Mouse (Mus musculus) thymus, postnatal 25 days (tissue): ENCODE results near the gene Bak1.

Source experiments
- DNase-seq: peaks from one replicate; pipeline ENCODE4 v3.0.0; 2022

The Bak1 gene

DNA sequence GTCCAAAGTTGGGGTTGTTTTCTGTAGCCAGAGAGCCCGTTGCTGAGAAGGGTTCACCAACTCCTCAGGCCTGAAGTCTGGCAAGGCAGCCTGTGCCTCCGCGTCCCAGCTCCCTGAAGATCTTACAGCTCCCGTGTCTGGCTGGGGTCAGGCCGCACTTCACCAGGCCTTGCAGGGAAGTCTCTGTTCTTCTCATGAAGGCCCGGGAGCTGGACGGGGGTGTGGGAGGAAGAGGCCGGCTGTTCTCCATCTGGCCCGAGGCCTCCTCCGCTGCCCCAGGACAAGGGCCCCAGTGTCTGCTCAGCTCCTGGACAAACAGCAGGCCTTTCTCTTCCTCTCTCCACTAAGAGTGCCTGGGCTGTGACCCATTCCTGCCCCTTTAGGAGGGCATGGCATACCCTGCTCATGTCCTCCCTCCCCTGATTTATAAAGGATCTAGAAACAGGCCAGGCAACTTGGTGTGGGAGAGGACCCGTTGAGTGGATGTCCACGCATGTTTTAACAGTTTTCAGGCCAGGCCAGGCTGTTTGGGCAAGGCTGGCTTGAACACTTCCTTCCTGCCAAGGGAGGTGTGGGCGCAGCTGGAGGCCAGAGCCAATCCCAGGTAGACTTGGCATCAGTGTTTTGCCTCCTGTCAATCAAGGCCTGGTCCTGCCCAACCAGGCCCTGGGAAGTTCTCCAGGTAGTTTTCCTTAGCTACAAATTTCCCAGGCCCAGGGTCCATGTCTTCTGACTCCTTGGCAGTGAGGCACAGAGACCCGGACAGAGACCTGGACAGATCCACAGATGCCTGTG, 19.8 kb upstream of the Bak1 start:
- DNase-seq = no peak

DNA sequence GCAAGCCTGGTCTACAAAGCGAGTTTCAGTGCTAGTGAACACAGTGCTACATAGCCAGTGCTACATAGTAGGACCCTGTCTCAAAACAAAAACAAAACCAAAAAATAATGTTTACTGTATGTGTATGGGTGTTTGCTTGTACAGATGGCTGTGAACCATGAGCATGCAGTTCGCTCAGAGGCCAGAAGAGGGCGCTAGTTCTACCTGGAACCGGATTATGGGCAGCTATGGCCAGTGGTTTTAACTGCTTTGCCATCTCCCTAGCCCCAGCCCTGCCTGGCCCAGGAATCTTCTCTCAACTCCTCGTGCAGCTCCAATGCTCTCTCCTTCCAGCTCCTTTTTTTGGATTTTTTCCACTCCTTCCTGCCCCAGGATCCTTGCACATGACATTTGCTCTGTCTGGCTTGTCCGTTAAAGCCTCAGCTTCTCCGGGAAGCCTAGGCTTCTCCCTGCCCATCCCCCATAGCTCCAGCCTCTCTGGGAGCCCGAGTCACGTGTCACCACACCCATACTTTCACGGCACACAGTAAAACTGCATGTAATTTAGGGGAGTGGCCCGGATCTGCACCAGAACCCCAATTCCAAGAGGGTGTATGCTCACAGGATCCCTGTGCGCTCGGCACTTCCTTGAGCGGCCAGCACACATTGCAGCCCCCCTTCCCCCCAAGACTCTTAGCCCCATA, 19.1 kb upstream of the Bak1 start:
- DNase-seq = no peak

DNA sequence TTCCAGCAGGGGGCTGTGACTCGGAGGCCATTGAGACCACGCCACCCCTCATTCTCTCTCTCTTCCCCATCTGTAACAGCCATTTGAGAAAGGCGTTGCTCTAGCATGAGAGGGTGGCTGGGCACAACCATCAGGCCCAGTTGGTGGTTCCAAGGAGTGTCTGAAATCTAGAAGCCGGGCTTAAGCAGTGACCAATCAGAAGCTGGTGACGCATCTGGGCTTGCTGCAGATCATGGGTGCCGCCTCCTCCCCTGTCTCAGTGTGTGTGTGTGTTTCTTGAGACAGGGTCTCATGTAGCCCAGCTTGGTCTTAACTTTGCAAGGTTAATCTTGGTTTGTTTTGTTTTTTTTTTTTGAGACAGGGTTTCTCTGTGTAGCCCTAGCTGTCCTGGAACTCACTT, 16.4 kb upstream of the Bak1 start:
- DNase-seq = no peak

DNA sequence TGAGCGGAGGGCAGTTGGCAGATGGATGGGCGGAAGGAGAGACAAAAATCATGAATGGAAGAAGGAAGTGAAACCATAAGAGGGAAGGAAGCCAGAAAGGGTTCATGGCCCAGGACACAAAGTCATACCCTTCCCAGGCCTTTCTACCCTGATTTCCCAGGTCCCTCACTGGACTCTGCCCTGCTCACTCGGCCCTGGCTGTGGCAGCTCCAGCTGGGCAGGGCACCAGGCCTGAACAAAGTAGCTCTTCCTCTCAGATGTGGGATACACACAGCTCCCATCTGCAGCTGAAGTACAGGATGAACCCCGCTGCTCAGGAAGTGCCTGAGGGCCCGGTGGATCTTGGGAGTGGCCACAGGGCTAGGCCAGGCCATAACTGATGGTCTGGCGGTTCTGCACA, 14.0 kb upstream of the Bak1 start:
- no peak for DNase-seq

DNA sequence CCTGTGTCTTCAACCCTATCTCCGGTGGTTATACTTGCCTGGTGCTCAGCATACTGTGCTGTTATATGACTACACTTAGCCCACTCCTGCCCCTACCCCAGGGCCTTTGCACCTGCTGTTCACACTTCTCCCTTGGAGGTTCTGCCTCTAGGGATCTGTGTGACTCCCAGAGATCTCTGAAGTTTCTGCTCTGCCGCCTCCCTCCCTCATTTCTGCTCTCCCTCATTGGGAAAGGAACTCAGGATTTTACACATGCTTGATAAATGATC, 12.9 kb upstream of the Bak1 start:
- no peak for DNase-seq

DNA sequence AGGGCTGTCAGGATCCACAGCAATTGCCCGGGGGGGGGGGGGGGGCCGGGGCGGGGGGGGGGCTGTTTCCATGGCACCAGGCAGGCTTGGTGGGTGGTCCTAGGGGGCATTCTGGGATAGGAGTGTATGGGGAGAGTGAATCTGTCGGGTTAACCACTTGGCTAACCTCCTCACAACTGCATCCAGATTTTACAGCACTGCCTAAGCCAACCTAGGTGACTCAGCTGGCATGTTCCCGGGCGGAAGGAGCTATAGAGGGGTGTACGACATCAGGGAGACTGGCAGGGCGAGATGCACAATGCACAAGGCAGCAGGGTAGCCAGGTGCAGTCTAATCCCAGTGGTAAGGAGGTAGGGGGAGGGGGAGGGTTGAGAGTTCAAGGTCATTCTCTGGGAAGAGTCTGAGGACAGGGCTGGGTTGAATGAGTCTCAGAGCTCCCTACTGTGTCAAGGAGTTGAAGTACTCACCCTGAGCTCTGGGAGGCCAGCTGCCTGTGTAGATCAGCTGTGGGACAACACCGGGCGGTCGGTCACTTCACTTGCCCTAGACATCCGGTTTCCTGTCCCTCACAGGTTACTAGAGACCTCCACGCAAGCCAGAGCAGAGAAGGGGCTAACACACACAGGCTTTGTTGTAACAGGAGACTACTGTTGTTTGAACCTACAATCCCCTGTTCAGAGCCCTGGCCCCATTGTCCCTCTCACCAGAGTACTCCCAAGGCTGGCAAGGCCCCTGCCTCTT, 12.4 kb upstream of the Bak1 start:
- no peak for DNase-seq

DNA sequence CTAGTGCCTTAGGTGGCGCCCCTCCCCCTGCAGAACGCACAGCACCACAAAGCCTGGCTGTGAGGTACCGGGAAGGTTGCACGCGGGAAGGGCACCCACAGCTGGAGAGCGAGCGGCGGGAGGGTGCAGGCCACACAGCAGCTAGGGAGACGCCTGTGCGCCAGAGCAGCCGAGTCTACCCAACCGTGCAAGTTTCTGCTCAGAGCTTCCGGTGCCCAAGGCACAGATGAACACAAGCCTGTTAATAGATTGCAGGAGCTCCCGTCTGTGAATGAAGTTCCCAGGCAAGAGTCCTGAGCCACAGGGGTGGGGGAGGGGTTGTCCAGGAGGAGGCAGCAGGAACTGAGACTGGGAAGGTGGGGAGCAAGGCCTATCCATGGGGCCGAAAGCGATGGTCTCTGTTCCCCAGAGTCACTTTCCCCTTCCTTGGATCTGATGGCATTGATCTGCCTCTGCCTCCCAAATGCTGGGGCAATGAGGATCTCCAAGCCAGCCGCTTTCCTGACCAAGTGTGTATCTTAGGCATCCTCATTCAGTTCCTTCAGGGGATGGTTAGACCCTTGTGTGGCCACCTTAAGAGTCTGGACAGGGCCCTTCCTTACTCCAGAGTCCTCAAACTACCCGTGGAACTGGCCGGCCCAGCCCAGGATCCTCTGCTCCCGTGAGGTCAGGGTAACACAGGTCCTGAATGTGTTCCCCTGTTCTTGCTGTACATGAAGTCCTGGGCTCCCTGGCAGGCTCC, 11.7 kb upstream of the Bak1 start:
- peak; percentile 57 for DNase-seq

DNA sequence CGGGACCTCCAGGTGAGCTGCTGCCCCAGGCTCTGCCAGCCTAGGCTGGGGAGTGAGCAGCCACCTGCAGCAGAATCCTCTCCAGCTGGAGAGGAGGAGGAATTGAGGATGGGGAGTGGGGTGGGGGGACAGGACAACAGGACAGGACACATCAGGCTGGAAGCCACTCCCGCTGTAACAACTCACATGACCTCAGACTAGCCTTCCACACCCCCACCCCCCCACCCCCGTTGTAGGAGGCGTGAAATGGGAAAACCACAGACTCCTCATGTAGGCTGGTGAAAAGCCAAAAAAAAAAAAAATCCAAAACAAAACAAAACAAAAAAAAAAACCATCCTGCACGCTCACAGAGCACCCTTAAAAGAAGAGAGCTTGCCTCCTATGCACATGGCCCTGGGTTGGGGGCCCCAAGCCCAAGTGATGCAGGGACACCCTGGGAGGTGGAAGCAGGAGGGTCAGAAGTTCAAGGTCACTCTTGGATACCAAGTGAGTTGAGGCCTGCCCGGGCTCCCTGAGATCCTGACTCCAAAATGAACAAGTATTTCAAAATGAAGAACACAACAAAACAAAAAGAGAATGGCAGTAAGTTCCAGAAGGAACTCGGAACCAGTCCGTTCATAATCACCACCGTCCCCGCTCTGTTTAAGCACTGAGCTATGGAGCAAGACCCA, 10.8 kb upstream of the Bak1 start:
- DNase-seq = no peak

DNA sequence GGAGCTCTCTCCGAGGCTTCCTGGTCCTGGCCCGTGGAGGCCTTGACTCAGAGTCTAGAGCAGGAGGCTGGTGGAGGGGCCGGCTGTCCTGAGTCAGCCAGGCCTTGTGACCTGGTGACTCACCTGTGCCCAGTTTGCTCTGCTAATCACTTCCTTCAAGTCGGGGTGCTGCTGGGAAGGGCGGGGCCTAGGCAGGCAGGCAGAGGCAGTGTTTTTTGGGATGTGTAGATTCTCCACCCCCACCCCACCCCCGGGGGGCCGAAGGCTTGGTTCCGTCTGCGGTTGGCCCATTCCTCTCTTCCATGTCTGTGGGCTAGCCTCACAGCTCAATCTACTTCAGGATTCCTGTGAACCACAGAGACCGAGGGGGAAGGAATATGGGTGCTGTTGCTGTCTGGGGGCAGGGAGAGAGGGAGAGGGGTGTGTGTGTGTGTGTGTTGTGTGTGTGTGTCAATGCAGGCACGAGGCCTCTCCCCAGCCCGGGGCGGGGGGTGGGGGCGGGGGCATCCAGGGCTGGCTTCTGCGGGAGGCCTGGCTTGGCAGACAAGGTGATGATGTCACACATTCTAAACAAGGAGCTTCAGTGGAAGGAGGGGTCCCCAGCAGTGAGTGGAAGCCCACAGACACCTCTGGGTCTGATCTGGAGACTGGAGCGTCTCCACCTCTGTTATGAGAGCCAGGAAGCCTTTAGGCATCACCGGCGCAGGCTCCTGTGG, 9.7 kb upstream of the Bak1 start:
- DNase-seq = no peak

DNA sequence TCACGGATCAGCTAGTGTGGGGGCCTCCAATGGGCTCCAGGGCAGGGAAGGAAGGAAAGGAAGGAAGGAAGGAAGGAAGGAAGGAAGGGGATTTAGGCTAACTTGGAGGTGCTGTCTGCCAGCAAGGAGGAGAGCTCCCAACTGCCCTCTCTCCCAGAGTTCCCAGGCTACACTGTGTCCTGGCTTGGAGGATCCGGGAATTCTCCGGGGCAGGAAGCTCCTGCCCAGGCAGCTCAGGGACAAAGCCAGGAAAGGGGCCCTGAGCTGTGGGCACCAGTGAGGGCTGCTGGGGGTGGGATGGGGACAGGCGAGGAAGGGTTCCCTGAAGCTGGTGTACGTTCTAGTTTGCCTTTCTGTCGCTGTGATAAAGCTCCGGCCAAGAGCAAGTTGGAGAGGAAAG, 7.7 kb upstream of the Bak1 start:
- DNase-seq = no peak

DNA sequence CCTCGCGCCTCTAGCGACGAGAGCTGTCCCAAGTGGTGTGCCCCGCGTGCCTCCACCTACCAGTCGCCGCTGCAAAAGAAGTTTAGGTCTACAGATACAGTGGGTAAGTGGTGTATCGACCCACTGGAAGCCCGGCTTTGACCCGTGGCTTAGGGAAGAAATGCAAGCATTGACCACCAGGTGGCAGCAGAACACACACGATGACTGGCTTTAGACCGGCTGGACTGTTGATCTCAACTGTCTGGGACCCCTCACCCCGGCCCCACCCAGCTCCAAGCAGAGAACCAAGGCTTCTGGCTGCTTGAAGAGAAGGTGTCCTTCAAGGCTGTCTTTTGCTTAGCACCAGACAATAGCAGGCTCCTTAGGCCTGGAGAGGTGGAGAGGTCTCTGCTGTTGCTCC, 4.1 kb upstream of the Bak1 start:
- DNase-seq = peak; percentile 81

DNA sequence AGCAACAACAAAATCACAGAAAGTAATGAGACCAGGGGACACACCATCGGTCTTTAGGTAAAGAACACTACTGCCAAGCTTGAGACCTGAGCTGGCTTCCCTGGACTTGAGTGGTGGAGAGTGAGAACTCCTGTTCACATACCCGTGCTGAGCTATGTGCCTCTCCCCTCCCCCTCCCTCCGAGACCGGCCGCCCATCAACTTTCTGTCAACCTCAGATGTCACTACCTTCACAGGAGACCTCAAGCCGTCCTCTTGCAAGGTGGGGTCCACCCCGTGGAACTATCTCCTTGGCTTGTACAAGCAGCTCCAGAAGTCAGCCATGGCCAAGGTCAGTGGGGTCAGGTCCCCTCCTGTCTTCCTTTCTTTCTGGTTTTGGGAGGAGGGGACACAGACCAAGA, 3.5 kb upstream of the Bak1 start:
- no peak for DNase-seq

DNA sequence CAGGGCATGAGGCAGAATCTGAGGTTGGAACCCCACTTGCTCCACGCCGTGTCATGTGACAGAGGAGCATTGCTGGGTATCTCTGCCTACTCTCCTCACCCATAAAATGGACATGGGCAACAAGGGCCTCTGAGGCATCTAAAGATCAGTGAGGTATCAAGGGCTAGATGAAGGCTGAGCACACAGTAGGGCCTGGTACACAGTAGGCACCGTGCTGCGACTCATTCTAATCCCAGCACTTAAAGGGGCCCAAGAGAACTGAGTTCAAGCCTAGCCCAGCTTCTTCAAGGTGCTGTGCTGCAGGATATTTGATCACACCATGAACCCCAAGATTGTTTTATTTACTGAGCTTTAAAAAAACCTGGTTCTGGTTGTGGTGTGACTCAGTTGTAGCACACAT, 2.1 kb upstream of the Bak1 start:
- no peak for DNase-seq

DNA sequence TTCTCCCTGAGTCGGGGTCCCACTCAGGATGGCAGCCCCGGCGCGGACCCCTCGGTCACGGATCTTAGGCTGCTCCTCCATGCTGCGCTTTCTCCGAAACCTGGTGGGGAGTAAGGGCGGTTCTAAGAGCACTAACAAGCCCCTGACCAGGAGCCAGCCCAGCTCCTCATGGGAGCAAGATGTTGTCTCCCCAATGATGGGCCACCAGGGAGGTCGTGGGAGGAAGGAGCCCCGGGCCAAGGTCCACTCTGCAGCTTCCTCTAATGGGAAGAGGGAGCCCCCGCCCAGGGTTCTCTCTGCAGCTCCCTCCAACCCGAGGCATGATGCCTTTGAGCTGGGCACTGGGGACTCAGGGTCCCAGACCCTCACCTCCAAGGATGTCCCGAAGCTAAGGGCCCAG, 622 bp upstream of the Bak1 start:
- no peak for DNase-seq

DNA sequence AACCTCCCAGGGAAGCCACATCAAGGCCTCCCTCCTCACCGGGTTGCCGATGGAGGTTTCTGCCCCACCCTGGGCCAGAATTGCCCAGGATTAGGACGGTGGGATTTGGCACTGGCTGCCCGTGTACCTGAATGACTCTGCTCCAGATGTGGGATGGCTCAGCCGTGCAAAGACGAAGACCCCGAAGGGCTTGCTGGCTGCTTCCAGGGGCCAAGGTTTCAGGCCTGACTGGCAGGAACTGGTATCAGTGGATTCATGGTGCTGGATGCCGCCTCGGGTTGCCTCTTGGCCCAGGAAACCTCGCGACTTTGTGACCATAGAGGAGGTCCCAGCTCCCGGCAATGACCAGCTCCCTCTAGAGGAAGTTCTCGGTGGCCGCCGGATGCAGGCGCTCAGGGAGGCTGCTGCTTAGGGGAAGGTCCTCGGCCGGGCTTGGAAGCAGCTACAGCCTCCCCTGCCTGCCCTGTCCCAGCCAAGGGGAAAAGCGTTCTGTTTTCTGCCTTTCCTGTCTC, 469 bp downstream of the Bak1 start:
- DNase-seq = peak; percentile 90

DNA sequence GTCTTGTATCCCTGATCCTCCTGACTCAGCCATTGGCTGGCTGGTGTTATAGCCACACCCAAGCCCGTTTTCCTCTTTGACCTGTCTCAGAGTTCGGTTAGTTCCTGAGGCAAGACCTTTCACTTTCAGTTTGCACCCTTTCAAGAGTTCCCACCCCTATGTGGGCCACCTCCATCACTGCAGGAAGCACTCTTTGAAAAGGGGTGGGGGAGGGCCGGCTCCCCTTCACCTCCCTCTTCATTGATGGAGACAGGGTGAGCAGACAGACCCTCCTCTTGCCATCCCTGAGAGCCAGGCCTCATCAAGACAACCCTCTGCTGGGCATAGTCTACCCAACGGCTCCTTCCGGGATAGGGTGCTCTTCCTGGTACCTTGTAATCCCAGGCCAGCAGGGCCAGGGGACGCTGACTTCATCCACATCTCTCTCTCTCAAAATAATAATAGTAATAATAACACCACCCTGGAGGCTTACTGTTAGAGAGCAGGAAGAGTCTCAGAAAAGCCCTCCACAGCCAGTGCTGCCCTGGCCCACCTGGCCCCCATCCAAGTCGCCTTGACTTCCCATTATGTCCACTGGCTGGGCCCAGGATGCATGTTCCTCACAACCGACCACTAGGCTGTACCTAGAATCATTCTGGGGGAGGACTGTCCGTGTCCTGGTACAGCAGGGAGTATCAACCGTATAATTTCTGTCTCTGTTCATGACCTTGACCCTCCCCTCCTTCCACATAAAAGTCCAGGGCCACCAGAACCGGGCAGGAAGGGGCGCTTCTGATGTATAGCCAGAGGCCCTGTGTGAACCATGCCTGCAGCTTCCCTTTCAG, 1.1 kb downstream of the Bak1 start:
- peak; percentile 71 for DNase-seq

DNA sequence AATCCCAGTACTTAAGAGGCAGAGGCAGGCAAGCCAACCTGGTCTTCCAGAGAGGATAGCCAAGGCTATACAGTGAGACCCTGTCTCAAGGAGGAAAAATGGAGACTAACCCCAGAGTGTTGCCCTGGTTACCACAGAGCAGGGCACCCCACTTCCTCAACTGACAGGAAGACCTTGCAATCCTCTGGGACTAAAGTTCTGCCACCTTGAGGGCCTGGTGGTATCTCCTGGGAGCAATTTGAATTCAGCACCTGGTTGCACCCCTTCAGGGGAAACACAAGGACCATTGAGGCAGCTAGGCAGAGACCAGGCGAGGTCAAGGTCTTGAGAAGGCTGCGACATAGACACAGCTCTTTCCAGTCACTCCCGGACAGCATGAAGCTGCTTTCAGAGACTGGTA, 2.9 kb downstream of the Bak1 start:
- DNase-seq = no peak

DNA sequence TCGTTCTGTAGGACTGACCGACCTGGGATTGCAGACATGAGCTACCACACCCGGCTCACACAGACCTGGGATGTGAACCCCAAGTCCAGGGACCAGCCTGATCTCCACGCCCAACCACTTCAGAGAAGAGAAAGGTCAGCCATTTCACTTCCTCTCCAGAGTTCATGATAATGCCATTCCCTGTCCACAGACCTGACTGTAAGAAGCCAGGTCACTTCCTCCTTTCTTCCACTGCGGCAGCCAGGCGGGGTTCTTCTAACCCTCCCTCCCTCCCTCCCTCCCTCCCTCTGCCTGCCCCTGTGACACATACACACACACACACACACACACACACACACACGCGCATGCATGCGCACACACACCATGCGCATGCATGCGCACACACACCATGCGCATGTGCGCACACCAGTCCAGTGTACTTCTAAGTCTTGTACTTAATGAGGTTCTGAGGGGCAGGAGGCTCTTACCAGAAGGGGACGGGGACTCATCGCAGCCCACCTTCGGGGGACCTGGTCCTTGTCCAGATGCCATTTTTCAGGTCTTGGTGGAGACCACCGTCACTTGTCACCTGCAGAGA, 3.4 kb downstream of the Bak1 start:
- no peak for DNase-seq

DNA sequence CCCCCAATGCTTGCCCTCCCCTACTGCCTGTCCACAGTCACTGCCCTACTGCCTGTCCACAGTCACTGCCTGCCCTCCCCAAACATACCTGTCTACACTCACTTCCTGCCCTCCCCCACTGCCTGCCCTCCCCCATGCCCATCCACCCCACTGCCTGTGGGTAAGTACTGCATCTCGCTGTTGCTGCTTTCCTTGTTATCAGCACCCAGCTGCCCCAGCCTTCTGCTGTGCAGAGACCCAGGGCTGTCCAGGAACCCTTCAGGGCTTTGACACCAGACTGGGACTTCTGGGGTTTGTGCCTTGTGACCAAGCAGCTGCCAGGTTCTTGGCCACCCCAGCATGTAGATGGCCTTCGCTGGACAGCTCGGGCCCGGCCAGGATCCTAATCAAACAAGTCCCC, 5.5 kb downstream of the Bak1 start:
- no peak for DNase-seq

DNA sequence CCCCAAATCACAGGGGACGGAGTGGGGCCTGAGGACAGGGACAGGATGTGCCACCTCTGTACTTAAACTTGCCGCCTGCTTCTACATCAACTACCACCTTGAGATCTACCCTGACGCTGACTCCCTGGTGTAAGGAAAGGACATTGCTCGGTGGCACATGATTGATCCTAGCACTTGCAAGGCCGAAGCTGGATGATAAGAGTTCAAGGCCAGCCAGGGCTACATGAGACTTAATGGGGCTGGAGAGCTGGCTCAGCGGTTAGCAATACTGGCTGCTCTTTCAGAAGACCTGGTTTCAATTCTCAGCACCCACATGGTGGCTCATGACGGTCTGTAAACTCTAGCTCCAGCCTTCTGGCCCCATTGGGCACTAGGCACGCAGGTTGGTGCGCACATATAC, 7.1 kb downstream of the Bak1 start:
- DNase-seq = no peak

DNA sequence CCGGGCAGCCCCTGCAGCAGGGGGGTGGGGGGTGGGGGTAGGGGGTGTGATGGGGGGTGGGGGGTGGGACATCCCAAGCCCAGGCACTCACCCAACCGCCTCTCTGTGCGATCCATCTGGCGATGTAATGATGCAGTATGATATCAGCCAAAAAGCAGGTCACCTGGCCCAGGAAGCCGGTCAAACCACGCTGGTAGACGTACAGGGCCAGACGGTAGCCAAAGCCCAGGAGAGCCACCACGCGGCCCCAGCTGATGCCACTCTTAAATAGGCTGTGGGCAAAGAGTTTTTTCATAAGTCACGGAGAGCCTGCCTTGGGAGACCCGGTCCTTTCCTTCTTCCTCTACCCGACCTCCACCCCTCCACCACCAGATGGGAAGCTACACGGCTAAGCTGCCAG, 7.7 kb downstream of the Bak1 start:
- DNase-seq = no peak
